Mouse (Mus musculus) megakaryocyte, embryonic 14.5 days (primary cell): ENCODE data around the gene Trim8.

Experiments
- FLI1 ChIP-seq: IDR thresholded peaks from 2 replicates; pipeline ENCODE4 v1.6.1; 2012; ENCODE audit warnings: low read length, inconsistent platforms, mixed read lengths
- GATA1 ChIP-seq: IDR thresholded peaks from 3 replicates; pipeline ENCODE4 v1.6.1; 2012; ENCODE audit warnings: mixed read lengths, low read length, inconsistent platforms, borderline replicate concordance

DNA sequence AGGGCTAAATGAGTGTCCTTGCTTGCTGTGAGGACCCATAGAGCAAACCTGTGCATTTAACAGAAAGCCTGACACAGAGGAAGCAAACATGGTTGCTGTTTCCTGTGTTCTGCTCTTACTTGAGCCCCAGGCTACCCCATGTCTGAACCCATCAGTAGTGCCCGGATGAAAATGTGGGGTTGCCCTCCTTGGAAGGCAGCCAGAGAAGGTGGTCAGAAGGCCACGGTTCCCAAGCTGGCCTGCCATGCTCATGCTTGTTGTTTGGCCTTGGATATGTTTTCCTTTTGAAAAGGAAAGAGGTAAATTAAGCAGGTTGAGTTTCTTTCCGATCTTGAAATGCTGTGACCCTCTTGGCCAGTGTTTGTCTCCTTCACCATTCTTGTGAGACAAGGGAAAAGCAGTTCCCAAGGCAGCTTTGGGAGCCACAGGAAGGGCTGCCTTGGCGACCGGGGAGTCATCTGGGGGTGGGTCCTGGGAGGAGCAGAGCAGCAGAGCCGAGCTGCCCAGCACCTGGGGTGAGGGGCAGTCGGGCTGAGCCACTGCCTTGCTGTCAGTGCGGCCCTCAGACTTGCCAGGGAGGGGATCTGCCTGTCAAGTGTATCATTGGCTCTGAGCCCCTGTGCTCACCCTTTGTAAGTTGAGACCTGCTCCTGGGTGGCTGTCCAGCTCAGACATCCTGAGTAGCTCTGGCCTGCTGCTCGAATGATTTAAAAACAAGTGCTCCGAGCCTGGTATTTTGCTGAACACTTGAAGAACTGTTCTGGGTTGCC is 30.0 kb upstream of the Trim8 start:
- TF ChIP-seq FLI1 (no peak), GATA1 (no peak)
